Mouse (Mus musculus): ENCODE measurements around the gene E2f8. TPM values are rescaled to one million over a fixed set of nuclear protein-coding genes. Genes with fewer than 3 reads are reported as not detected.

Gene E2f8
- total RNA-seq, 1 experiment, result 12.1 TPM

- TF ChIP-seq MAFK (IDR thresholded peaks at IDR 0.05; ENCODE audit: insufficient read depth, low read depth, low read length) (no peak), HCFC1 (IDR thresholded peaks at IDR 0.05; ENCODE audit: borderline replicate concordance, insufficient read depth, low read length) (no peak), ZNF384 (IDR thresholded peaks at IDR 0.05; ENCODE audit: low read depth, low read length) (no peak), CHD2 (IDR thresholded peaks at IDR 0.05; ENCODE audit: low read depth, low read length) (no peak), ZC3H11A (IDR thresholded peaks at IDR 0.05; ENCODE audit: borderline replicate concordance, low read depth, low read length) (no peak)
Measured at GRCm38 (mm10) chr7:48897539-48898163, 16.3 kb upstream of the E2f8 start.

GRCm38 (mm10) chr7:48896051-48896450 lies 14.7 kb upstream of the E2f8 start:
- DNase-seq (ENCODE audit: low read depth, low spot score), result no peak
- Histone ChIP-seq H3K4me3 (ENCODE audit: insufficient read depth in 1 of 2, low read depth in 1 of 2, low read length in 2 of 2, poor library complexity in 1 of 2, severe bottlenecking in 1 of 2) (no peak overlapping the region), H3K9me3 (ENCODE audit: control insufficient read depth, insufficient read depth, low read depth, low read length) (no peaks in the 10 kb centered on the region), H3K4me1 (ENCODE audit: control insufficient read depth in 2 of 2, insufficient read depth in 2 of 2, low read length in 2 of 2, poor library complexity in 1 of 2) (peaks cover 2 to 3% of the 10 kb centered on the region in 2 experiments; a peak in 2 of 4 replicates), H3K27ac (ENCODE audit: insufficient read depth, low read depth, low read length, poor library complexity, severe bottlenecking) (no peak overlapping the region), H3K36me3 (ENCODE audit: control insufficient read depth, insufficient read depth, low read length, poor library complexity, severe bottlenecking) (no peaks in the 10 kb centered on the region), H3K9ac (ENCODE audit: insufficient read depth, low read depth, low read length, poor library complexity, severe bottlenecking) (no peak overlapping the region)
- in situ Hi-C loops (cut with MboI; ENCODE audit: low sequenced_read_pairs in 2 of 2, unreplicated experiment in 2 of 2), result no loop called here
- TF ChIP-seq MAFK (IDR thresholded peaks at IDR 0.05; ENCODE audit: insufficient read depth, low read depth, low read length) (no peak), ZNF384 (IDR thresholded peaks at IDR 0.05; ENCODE audit: low read depth, low read length) (no peak), CHD2 (IDR thresholded peaks at IDR 0.05; ENCODE audit: low read depth, low read length) (no peak)

More at GRCm38 (mm10) chr7:48897539-48898163, 16.3 kb upstream of the E2f8 start:
- no peak overlapping the region for H3K27ac ChIP-seq (ENCODE audit: insufficient read depth, low read depth, low read length, poor library complexity, severe bottlenecking)
- H3K4me1 ChIP-seq (ENCODE audit: control insufficient read depth in 2 of 2, insufficient read depth in 2 of 2, low read length in 2 of 2, poor library complexity in 1 of 2), result peaks cover 2 to 3% of the 10 kb centered on the region in 2 experiments; a peak in 2 of 4 replicates
- H3K9me3 ChIP-seq (ENCODE audit: control insufficient read depth, insufficient read depth, low read depth, low read length), result no peaks in the 10 kb centered on the region
- H3K4me3 ChIP-seq (ENCODE audit: insufficient read depth in 1 of 2, low read depth in 1 of 2, low read length in 2 of 2, poor library complexity in 1 of 2, severe bottlenecking in 1 of 2), result no peak overlapping the region
- DNase-seq (ENCODE audit: low read depth, low spot score), result no peak
- in situ Hi-C loops (cut with MboI; ENCODE audit: low sequenced_read_pairs in 2 of 2, unreplicated experiment in 2 of 2), result no loop called here
- H3K9ac ChIP-seq (ENCODE audit: insufficient read depth, low read depth, low read length, poor library complexity, severe bottlenecking), result no peak overlapping the region
- no peaks in the 10 kb centered on the region for H3K36me3 ChIP-seq (ENCODE audit: control insufficient read depth, insufficient read depth, low read length, poor library complexity, severe bottlenecking)

GRCm38 (mm10) chr7:48895475-48895874 lies 14.1 kb upstream of the E2f8 start:
- H3K27ac ChIP-seq (ENCODE audit: insufficient read depth, low read depth, low read length, poor library complexity, severe bottlenecking), result no peak overlapping the region
- TF ChIP-seq HCFC1 (IDR thresholded peaks at IDR 0.05; ENCODE audit: borderline replicate concordance, insufficient read depth, low read length), result no peak
- no peak for TF ChIP-seq CHD2 (IDR thresholded peaks at IDR 0.05; ENCODE audit: low read depth, low read length)
- no peak for TF ChIP-seq ZNF384 (IDR thresholded peaks at IDR 0.05; ENCODE audit: low read depth, low read length)
- no peak for TF ChIP-seq ZC3H11A (IDR thresholded peaks at IDR 0.05; ENCODE audit: borderline replicate concordance, low read depth, low read length)
- DNase-seq (ENCODE audit: low read depth, low spot score), result no peak
- H3K4me3 ChIP-seq (ENCODE audit: insufficient read depth in 1 of 2, low read depth in 1 of 2, low read length in 2 of 2, poor library complexity in 1 of 2, severe bottlenecking in 1 of 2), result no peak overlapping the region
- no peaks in the 10 kb centered on the region for H3K36me3 ChIP-seq (ENCODE audit: control insufficient read depth, insufficient read depth, low read length, poor library complexity, severe bottlenecking)
- no peaks in the 10 kb centered on the region for H3K9me3 ChIP-seq (ENCODE audit: control insufficient read depth, insufficient read depth, low read depth, low read length)
- in situ Hi-C loops (cut with MboI; ENCODE audit: low sequenced_read_pairs in 2 of 2, unreplicated experiment in 2 of 2), result no loop called here
- peaks cover 2 to 3% of the 10 kb centered on the region in 2 experiments; a peak in 2 of 4 replicates for H3K4me1 ChIP-seq (ENCODE audit: control insufficient read depth in 2 of 2, insufficient read depth in 2 of 2, low read length in 2 of 2, poor library complexity in 1 of 2)
- no peak overlapping the region for H3K9ac ChIP-seq (ENCODE audit: insufficient read depth, low read depth, low read length, poor library complexity, severe bottlenecking)

- peaks cover 2 to 3% of the 10 kb centered on the region in 2 experiments; a peak in 2 of 4 replicates for H3K4me1 ChIP-seq (ENCODE audit: control insufficient read depth in 2 of 2, insufficient read depth in 2 of 2, low read length in 2 of 2, poor library complexity in 1 of 2)
- H3K9me3 ChIP-seq (ENCODE audit: control insufficient read depth, insufficient read depth, low read depth, low read length), result no peaks in the 10 kb centered on the region
- H3K4me3 ChIP-seq (ENCODE audit: insufficient read depth in 1 of 2, low read depth in 1 of 2, low read length in 2 of 2, poor library complexity in 1 of 2, severe bottlenecking in 1 of 2), result no peak overlapping the region
- TF ChIP-seq ZC3H11A (IDR thresholded peaks at IDR 0.05; ENCODE audit: borderline replicate concordance, low read depth, low read length) (no peak), HCFC1 (IDR thresholded peaks at IDR 0.05; ENCODE audit: borderline replicate concordance, insufficient read depth, low read length) (no peak), ZNF384 (IDR thresholded peaks at IDR 0.05; ENCODE audit: low read depth, low read length) (no peak), CHD2 (IDR thresholded peaks at IDR 0.05; ENCODE audit: low read depth, low read length) (no peak), MAFK (IDR thresholded peaks at IDR 0.05; ENCODE audit: insufficient read depth, low read depth, low read length) (no peak)
- no peaks in the 10 kb centered on the region for H3K36me3 ChIP-seq (ENCODE audit: control insufficient read depth, insufficient read depth, low read length, poor library complexity, severe bottlenecking)
- no peak overlapping the region for H3K27ac ChIP-seq (ENCODE audit: insufficient read depth, low read depth, low read length, poor library complexity, severe bottlenecking)
- H3K9ac ChIP-seq (ENCODE audit: insufficient read depth, low read depth, low read length, poor library complexity, severe bottlenecking), result no peak overlapping the region
- DNase-seq (ENCODE audit: low read depth, low spot score), result no peak
- in situ Hi-C loops (cut with MboI; ENCODE audit: low sequenced_read_pairs in 2 of 2, unreplicated experiment in 2 of 2), result no loop called here
Measured at GRCm38 (mm10) chr7:48894763-48895162, 13.4 kb upstream of the E2f8 start.
